9 mouse cellular contexts compared by ENCODE assay signal in genomic region chr2:73791846-73792630, GRCm38 (mm10). TPM values are rescaled to one million over a fixed set of nuclear protein-coding genes. Genes with fewer than 3 reads are reported as not detected.
DNase-seq lines count a peak whose midpoint lies in the region; ATAC-seq and TF ChIP-seq lines count a peak whose summit lies in the region.
"Had no signal": no experiment of that assay in that cellular context is flagged by ENCODE, and none has a peak within 500 bp of the region (broad histone marks: within the 10 kb centered on the region; RNA-seq: fewer than 3 reads in every experiment).

No protein-coding gene starts in this region.

- no peak overlapping the region for H3K9ac ChIP-seq in limb, embryonic 12.5 days (replicated peaks)

- no peaks in the 10 kb centered on the region for H3K9me3 ChIP-seq in limb, embryonic 12.5 days
- H3K9me3 ChIP-seq: G1E had no signal

- H3K27me3 ChIP-seq in limb, embryonic 12.5 days, result peaks cover 8% of the 10 kb centered on the region; the same call in 1 of the 2 replicates

- no peak for DNase-seq in gastrocnemius, adult 2 months
- no peak for DNase-seq in gastrocnemius, adult 18-20 months (ENCODE audit: low spot score)
- peak; percentile 4 for DNase-seq in ovary, postnatal 14 days (ENCODE audit: low spot score)
- no peak for DNase-seq in ovary, postnatal 10 days (ENCODE audit: low spot score)
- DNase-seq in thymus, postnatal 14 days, result peak; percentile 59
- DNase-seq in urinary bladder, postnatal 10 days (ENCODE audit: low spot score), result no peak
- DNase-seq in layer of hippocampus, adult 11-12 months (ENCODE audit: low spot score), result no peak

- no peaks in the 10 kb centered on the region for H3K36me3 ChIP-seq in limb, embryonic 12.5 days
- H3K36me3 ChIP-seq: G1E had no signal

- H3K27ac ChIP-seq in gastrocnemius, adult 2 months, result no peak overlapping the region
- no peak overlapping the region for H3K27ac ChIP-seq in limb, embryonic 12.5 days

- intact Hi-C loops in gastrocnemius, adult 2 months (cut with DNase I), result no loop called here

- TF ChIP-seq CTCF in gastrocnemius, adult 2 months (IDR thresholded peaks at IDR 0.05), result peak; percentile 29

- H3K4me1 ChIP-seq in limb, embryonic 12.5 days (replicated peaks), result peaks cover 14% of the 10 kb centered on the region

- 48% methylated on average over 19 of the region's 19 CpGs for WGBS in limb, embryonic 12.5 days

- peak; percentile 76; the same call in 1 of the 2 replicates for ATAC-seq in limb, embryonic 12.5 days (ENCODE audit: insufficient number of reproducible peaks, insufficient read depth, low FRiP score, low TSS enrichment, low read depth)

- peak overlapping the region; percentile 31 for H3K4me2 ChIP-seq in limb, embryonic 12.5 days

- H3K4me3 ChIP-seq in gastrocnemius, adult 2 months, result no peak overlapping the region
- H3K4me3 ChIP-seq in limb, embryonic 12.5 days (replicated peaks), result no peak overlapping the region

RNA-seq across cellular contexts. Expression of gene Chn1, which starts 16.9 kb away (rescaled TPM):
- 1 to 10 TPM; 2.3 to 4.9 TPM for total RNA-seq in gastrocnemius, adult 2 months (2021)
- total RNA-seq in gastrocnemius, adult 18-20 months (2021), result 1 to 10 TPM; 3.0 to 3.5 TPM
- 38.2 and 41.9 TPM in 2 replicates for polyA plus RNA-seq in limb, embryonic 12.5 days (2016; fragmentation: Nextera tagmentation; extraction: Ambion mirVana)

Comparison
In these comparisons a context has a peak if more than half of its experiments do, and no peak if none do; other contexts are left out.
1. DNase-seq: peak in ovary, postnatal 14 days (single experiment) and thymus, postnatal 14 days (single experiment); none in gastrocnemius, adult 2 months (single experiment), gastrocnemius, adult 18-20 months (single experiment), ovary, postnatal 10 days (single experiment), urinary bladder, postnatal 10 days (single experiment) and layer of hippocampus, adult 11-12 months (single experiment).